Mouse (Mus musculus) forebrain, embryonic 12.5 days (tissue): ENCODE data around the gene Dscam. TPM values are rescaled to one million over a fixed set of nuclear protein-coding genes. Genes with fewer than 3 reads are reported as not detected.

Experiments used
- polyA plus RNA-seq: library from polyadenylated mRNA; unstranded; fragments of >200 nt; fragmentation: Nextera tagmentation; extraction: Ambion mirVana; gene quantifications from 2 replicates; pipeline ENCODE4 v1.2.1, GENCODE M21; 2016

The Dscam gene
- polyA plus RNA-seq, 1 experiment from 2014 or later, result 2.6 TPM

Other genes with a start within 250 kb of the Dscam start
- gene Bace2, start 186.0 kb upstream of the Dscam start, polyA plus RNA-seq, result 1.9 and 2.1 TPM in 2 replicates